Mouse (Mus musculus) cerebellum, adult 18-20 months (tissue): Measurements from ENCODE around the gene Hoxb7.

ENCODE experiments used
- DNase-seq, 2 experiments: peaks; one replicate each; pipeline ENCODE4 v3.0.0; 2021

The Hoxb7 gene

GRCm38 (mm10) chr11:96317608-96318367 lies 31.4 kb downstream of the Hoxb7 start, which contains the start of gene Hoxb4:
Gene Hoxb4, plus strand, starts transcription at chr11:96318267.
- no peak for DNase-seq

- DNase-seq = no peak
Observed at GRCm38 (mm10) chr11:96318368-96319070, 32.1 kb downstream of the Hoxb7 start.

GRCm38 (mm10) chr11:96319071-96319902 lies 32.9 kb downstream of the Hoxb7 start:
- DNase-seq = no peak

- DNase-seq = no peak
Observed at GRCm38 (mm10) chr11:96319910-96320309, 33.5 kb downstream of the Hoxb7 start.

GRCm38 (mm10) chr11:96320688-96321087 lies 34.3 kb downstream of the Hoxb7 start:
- DNase-seq = no peak

GRCm38 (mm10) chr11:96321846-96322245 lies 35.4 kb downstream of the Hoxb7 start:
- DNase-seq = no peak

- no peak for DNase-seq
Observed at GRCm38 (mm10) chr11:96322738-96323137, 36.3 kb downstream of the Hoxb7 start.

GRCm38 (mm10) chr11:96323154-96323553 lies 36.7 kb downstream of the Hoxb7 start, which contains the start of gene Hoxb3:
Gene Hoxb3, plus strand, starts transcription at chr11:96323326.
- no peak for DNase-seq

GRCm38 (mm10) chr11:96324125-96324524 lies 37.7 kb downstream of the Hoxb7 start:
- DNase-seq = no peak

GRCm38 (mm10) chr11:96324965-96325364 lies 38.5 kb downstream of the Hoxb7 start:
- no peak for DNase-seq

- DNase-seq = no peak
Observed at GRCm38 (mm10) chr11:96325747-96326212, 39.4 kb downstream of the Hoxb7 start.

GRCm38 (mm10) chr11:96326705-96327104 lies 40.3 kb downstream of the Hoxb7 start:
- no peak for DNase-seq

GRCm38 (mm10) chr11:96327122-96327521 lies 40.7 kb downstream of the Hoxb7 start:
- no peak for DNase-seq

- no peak for DNase-seq
Observed at GRCm38 (mm10) chr11:96327750-96328149, 41.3 kb downstream of the Hoxb7 start.

GRCm38 (mm10) chr11:96328605-96329004 lies 42.2 kb downstream of the Hoxb7 start:
- DNase-seq = no peak

- no peak for DNase-seq
Observed at GRCm38 (mm10) chr11:96332105-96332504, 45.7 kb downstream of the Hoxb7 start.

- no peak for DNase-seq
Observed at GRCm38 (mm10) chr11:96332618-96333032, 46.2 kb downstream of the Hoxb7 start.

GRCm38 (mm10) chr11:96333241-96334001 lies 47.0 kb downstream of the Hoxb7 start:
- DNase-seq = no peak

GRCm38 (mm10) chr11:96334002-96334364 lies 47.6 kb downstream of the Hoxb7 start:
- no peak for DNase-seq

GRCm38 (mm10) chr11:96334998-96335397 lies 48.6 kb downstream of the Hoxb7 start:
- no peak for DNase-seq

- no peak for DNase-seq
Observed at GRCm38 (mm10) chr11:96336597-96336996, 50.2 kb downstream of the Hoxb7 start.

GRCm38 (mm10) chr11:96337026-96337425 lies 50.6 kb downstream of the Hoxb7 start:
- DNase-seq = no peak
